In genomic region chr17:47664474-47664873, GRCm38 (mm10) we compare ENCODE assay signal across 34 mouse cellular contexts. TPM values are rescaled to one million over a fixed set of nuclear protein-coding genes. Genes with fewer than 3 reads are reported as not detected.
"Had no signal": no experiment of that assay in that cellular context is flagged by ENCODE, and none has a peak within 500 bp of the region (broad histone marks: within the 10 kb centered on the region; RNA-seq: fewer than 3 reads in every experiment).

No protein-coding gene starts in this region.

- H3K36me3 ChIP-seq: limb, embryonic 13.5 days; limb, embryonic 15.5 days; lung, embryonic 15.5 days; midbrain, embryonic 15.5 days had no signal

- H3K9ac ChIP-seq: limb, embryonic 12.5 days; limb, embryonic 13.5 days; limb, embryonic 15.5 days; liver, embryonic 12.5 days; liver, embryonic 13.5 days; liver, embryonic 14.5 days; liver, embryonic 15.5 days; liver, postnatal 0 days; lung, embryonic 14.5 days; lung, embryonic 15.5 days; midbrain, embryonic 12.5 days; midbrain, embryonic 13.5 days; midbrain, embryonic 15.5 days; neural tube, embryonic 12.5 days had no signal

- H3K27me3 ChIP-seq: limb, embryonic 12.5 days; limb, embryonic 13.5 days; limb, embryonic 15.5 days; liver, embryonic 12.5 days; liver, embryonic 13.5 days; liver, embryonic 15.5 days; lung, embryonic 15.5 days; megakaryocyte, embryonic 14.5 days; midbrain, embryonic 12.5 days; midbrain, embryonic 13.5 days; midbrain, embryonic 15.5 days; neural tube, embryonic 12.5 days had no signal

- H3K4me3 ChIP-seq: limb, embryonic 10.5 days; limb, embryonic 12.5 days; limb, embryonic 13.5 days; limb, embryonic 15.5 days; liver, embryonic 12.5 days; liver, embryonic 13.5 days; liver, embryonic 15.5 days; lung, embryonic 15.5 days; megakaryocyte, embryonic 14.5 days; midbrain, embryonic 10.5 days; midbrain, embryonic 12.5 days; midbrain, embryonic 13.5 days; midbrain, embryonic 15.5 days; myocyte; neural tube, embryonic 12.5 days had no signal

- H3K4me2 ChIP-seq: limb, embryonic 12.5 days; limb, embryonic 13.5 days; limb, embryonic 15.5 days; liver, embryonic 11.5 days; liver, embryonic 12.5 days; liver, embryonic 13.5 days; liver, embryonic 15.5 days; lung, embryonic 14.5 days; lung, embryonic 15.5 days; midbrain, embryonic 11.5 days; midbrain, embryonic 12.5 days; midbrain, embryonic 13.5 days; midbrain, embryonic 15.5 days; neural tube, embryonic 12.5 days had no signal

- DNase-seq: left cerebral cortex, postnatal 4 days; liver; liver, embryonic 13.5 days; liver, postnatal 0 days; lung, adult 18-20 months; lung, embryonic 14.5 days; lung, postnatal 10 days; lung, postnatal 14 days; lung, postnatal 36 days; lung, postnatal 4 days; midbrain, embryonic 14.5 days had no signal

- H3K9me3 ChIP-seq: limb, embryonic 10.5 days; limb, embryonic 12.5 days; limb, embryonic 13.5 days; limb, embryonic 15.5 days; liver, embryonic 12.5 days; liver, embryonic 13.5 days; liver, embryonic 15.5 days; lung, embryonic 15.5 days; megakaryocyte, embryonic 14.5 days; midbrain, embryonic 10.5 days; midbrain, embryonic 12.5 days; midbrain, embryonic 13.5 days; midbrain, embryonic 15.5 days; neural tube, embryonic 12.5 days had no signal

- H3K4me1 ChIP-seq: limb, embryonic 10.5 days; limb, embryonic 12.5 days; limb, embryonic 13.5 days; limb, embryonic 15.5 days; liver, embryonic 12.5 days; liver, embryonic 15.5 days had no signal

- ATAC-seq: liver, embryonic 12.5 days; liver, postnatal 0 days; midbrain, embryonic 13.5 days; midbrain, embryonic 15.5 days; midbrain, embryonic 16.5 days had no signal

- H3K27ac ChIP-seq: limb, embryonic 10.5 days; limb, embryonic 12.5 days; limb, embryonic 13.5 days; limb, embryonic 15.5 days; liver, embryonic 12.5 days; liver, embryonic 13.5 days; liver, embryonic 14.5 days; liver, embryonic 15.5 days; lung, embryonic 15.5 days; macrophage; midbrain, embryonic 10.5 days; midbrain, embryonic 12.5 days; midbrain, embryonic 13.5 days; midbrain, embryonic 15.5 days; neural tube, embryonic 12.5 days had no signal

RNA-seq across cellular contexts. Expression of gene Gm21981, which starts 29.8 kb away (rescaled TPM):
- total RNA-seq: megakaryocyte, adult 5-6 weeks; monocyte, adult 5-6 weeks had no signal
- polyA plus RNA-seq: liver, embryonic 15.5 days; liver, embryonic 16.5 days had no signal

RNA-seq across cellular contexts. Expression of gene Prickle4, which starts 30.1 kb away (rescaled TPM):
- total RNA-seq: megakaryocyte, adult 5-6 weeks; megakaryocyte-erythroid progenitor cell, adult 5-6 weeks; monocyte, adult 5-6 weeks had no signal
- polyA plus RNA-seq: limb, embryonic 12.5 days; liver, embryonic 12.5 days; liver, embryonic 13.5 days; liver, embryonic 15.5 days; lung, embryonic 14.5 days; midbrain, embryonic 14.5 days had no signal
